Mouse (Mus musculus) lung, embryonic 14.5 days (tissue): ENCODE data around the gene Ndufa3. TPM values are rescaled to one million over a fixed set of nuclear protein-coding genes. Genes with fewer than 3 reads are reported as not detected.

Experiments
- ATAC-seq: fragments of 200-750 bp; cut with Nextera tagmentation; 2 replicates; pipeline ENCODE4 v1.8.0; 2017; ENCODE audit warnings: mild to moderate bottlenecking, moderate TSS enrichment, moderate library complexity; ENCODE audit not compliant: insufficient read depth
- DNase-seq: peaks from one replicate; pipeline ENCODE4 v3.0.0-alpha.2; 2015
- H3K27ac ChIP-seq: fragments of 300-500 bp; sonication (generic); 2 replicates; pipeline ENCODE4 v1.5.1; 2014; ENCODE audit warnings: low read depth, mild to moderate bottlenecking, moderate library complexity
- H3K27me3 ChIP-seq: fragments of 300-500 bp; sonication (generic); 2 replicates; pipeline ENCODE4 v1.6.1; 2014; ENCODE audit warnings: low read length, control low read depth; ENCODE audit not compliant: insufficient read depth
- H3K36me3 ChIP-seq: fragments of 300-500 bp; sonication (generic); 2 replicates; pipeline ENCODE4 v1.6.1; 2014; ENCODE audit warnings: control low read depth; ENCODE audit not compliant: insufficient read depth
- H3K4me1 ChIP-seq: fragments of 300-500 bp; sonication (generic); 2 replicates; pipeline ENCODE4 v1.6.1; 2014; ENCODE audit warnings: antibody characterized with exemption, control low read depth; ENCODE audit not compliant: insufficient read depth
- H3K4me2 ChIP-seq: fragments of 300-500 bp; sonication (generic); 2 replicates; pipeline ENCODE4 v1.6.1; 2014; ENCODE audit warnings: mild to moderate bottlenecking
- H3K4me3 ChIP-seq: fragments of 300-500 bp; sonication (generic); 2 replicates; pipeline ENCODE4 v1.5.1; 2014; ENCODE audit warnings: low read depth, low read length
- H3K9ac ChIP-seq: fragments of 300-500 bp; sonication (generic); 2 replicates; pipeline ENCODE4 v1.6.1; 2014
- H3K9me3 ChIP-seq: fragments of 300-500 bp; sonication (generic); 2 replicates; pipeline ENCODE4 v1.6.1; 2016; ENCODE audit warnings: low read depth, low read length, control low read depth
- CTCF ChIP-seq: IDR thresholded peaks from 2 replicates; pipeline ENCODE4 v1.5.1; 2016; ENCODE audit warnings: antibody characterized with exemption, low read depth
- WGBS: fragments of 180-500 bp; shearing (Covaris S2); extraction: QIAGEN DNeasy Blood & Tissue Kit; methylation state at CpG from one replicate; pipeline ENCODE4 v1.1.7; 2014; 5-methylcytosine and 5-hydroxymethylcytosine counted together
- polyA plus RNA-seq: library from polyadenylated mRNA; unstranded; fragments of >200 nt; fragmentation: Nextera tagmentation; extraction: Ambion mirVana; gene quantifications from 2 replicates; pipeline ENCODE4 v1.2.1, GENCODE M21; 2014

Ndufa3 gene
- polyA plus RNA-seq, 1 experiment from 2014 or later = 511 TPM

DNA sequence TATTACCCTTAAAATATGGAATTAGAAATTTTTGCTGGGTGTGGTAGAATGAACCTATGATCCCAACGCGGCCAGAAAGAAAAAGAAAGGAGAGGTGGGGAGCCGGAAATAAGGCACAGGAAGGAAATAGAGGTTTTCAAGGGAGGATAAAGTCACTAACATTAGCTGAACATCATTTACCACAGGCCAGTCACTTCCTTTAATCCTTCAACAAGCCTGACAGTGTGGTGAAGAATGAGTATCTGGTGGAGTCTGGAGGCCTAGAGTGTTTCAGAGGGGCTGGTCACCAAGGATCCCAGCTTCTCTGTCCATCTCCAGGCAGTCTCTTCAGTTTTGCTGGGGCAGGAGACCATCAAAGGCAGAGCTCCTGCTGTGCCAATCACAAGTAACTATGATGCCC lies 6.7 kb upstream of the Ndufa3 start:
- Histone ChIP-seq H3K4me2 (no peak overlapping the region), H3K9me3 (no peaks in the 10 kb centered on the region), H3K36me3 (no peaks in the 10 kb centered on the region), H3K4me1 (no peaks in the 10 kb centered on the region), H3K27me3 (no peaks in the 10 kb centered on the region), H3K4me3 (no peak overlapping the region), H3K9ac (no peak overlapping the region), H3K27ac (no peak overlapping the region)
- TF ChIP-seq CTCF = no peak
- no peak for ATAC-seq
- WGBS = 74% methylated on average over 3 of the region's 3 CpGs
- DNase-seq = no peak

DNA sequence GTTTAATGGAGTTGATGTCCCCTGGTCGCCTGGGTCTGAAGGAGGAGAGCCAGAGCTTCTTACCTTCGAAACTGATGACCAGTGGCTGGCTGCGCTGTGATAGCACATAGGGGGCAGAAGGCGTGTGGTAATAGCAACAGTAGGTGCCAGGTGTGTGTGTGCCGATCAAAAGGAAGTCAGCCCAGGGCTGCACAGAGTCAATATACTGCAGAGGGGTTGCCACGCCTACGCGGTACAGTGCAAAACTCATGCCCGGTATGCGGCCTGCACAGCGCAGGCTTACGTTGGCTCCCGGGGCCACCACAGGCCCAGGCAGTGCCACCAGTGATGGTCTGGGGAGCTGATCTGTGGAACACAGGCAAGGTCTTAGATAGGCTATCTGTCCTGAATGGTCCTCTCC lies 6.2 kb upstream of the Ndufa3 start:
- Histone ChIP-seq H3K9me3 (no peaks in the 10 kb centered on the region), H3K27me3 (no peaks in the 10 kb centered on the region), H3K27ac (no peak overlapping the region), H3K4me2 (no peak overlapping the region), H3K4me1 (no peaks in the 10 kb centered on the region), H3K4me3 (no peak overlapping the region), H3K36me3 (no peaks in the 10 kb centered on the region), H3K9ac (no peak overlapping the region)
- TF ChIP-seq CTCF = no peak
- 86% methylated on average over 13 of the region's 13 CpGs for WGBS
- ATAC-seq = no peak
- DNase-seq = no peak

DNA sequence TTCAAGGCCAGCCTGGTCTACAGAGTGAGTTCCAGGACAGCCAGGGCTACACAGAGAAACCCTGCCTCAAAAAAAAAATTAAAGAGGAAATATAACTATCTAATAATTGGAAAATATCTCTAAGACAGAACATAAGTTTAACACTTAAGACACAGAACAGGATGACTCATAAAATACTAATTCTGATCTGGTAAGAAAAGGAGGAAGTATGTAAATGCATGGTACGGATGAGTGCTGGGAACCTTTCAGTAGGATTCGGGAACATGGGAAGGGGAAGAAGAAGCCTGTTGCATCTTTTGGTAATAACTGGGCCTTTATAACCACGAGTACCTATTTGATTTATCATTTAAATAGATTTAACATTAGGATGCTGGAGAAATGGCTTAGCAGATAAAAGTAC lies 3.2 kb upstream of the Ndufa3 start:
- 71% methylated on average over 3 of the region's 3 CpGs for WGBS
- Histone ChIP-seq H3K4me3 (no peak overlapping the region), H3K4me2 (no peak overlapping the region), H3K4me1 (no peaks in the 10 kb centered on the region), H3K27me3 (no peaks in the 10 kb centered on the region), H3K27ac (no peak overlapping the region), H3K9me3 (no peaks in the 10 kb centered on the region), H3K9ac (no peak overlapping the region), H3K36me3 (no peaks in the 10 kb centered on the region)
- ATAC-seq (no peak), DNase-seq (no peak)
- TF ChIP-seq CTCF = no peak

DNA sequence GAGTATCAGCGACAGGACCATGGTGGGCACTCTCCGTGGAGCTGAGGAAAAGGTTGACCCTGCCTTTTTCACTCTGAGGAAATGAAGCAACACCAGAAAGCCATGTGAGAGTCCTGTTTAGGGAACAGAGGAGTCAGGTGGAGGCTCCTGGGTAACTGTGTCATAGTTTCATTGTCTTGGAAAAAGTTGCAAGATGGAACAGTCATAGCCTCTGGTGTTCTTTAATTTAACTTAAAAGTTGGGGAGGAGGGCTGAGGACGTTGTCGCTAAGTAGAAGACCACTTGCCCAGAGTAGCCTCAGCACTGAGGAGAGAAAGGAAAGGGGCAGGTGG lies 1.1 kb upstream of the Ndufa3 start, which contains the start of gene Oscar:
Gene Oscar (minus strand): TSS at position 101 of the 332 bp plus-strand sequence.
- Histone ChIP-seq H3K27me3 (no peaks in the 10 kb centered on the region), H3K27ac (no peak within 1 kb of the TSS), H3K4me2 (peak within 1 kb of the TSS; percentile 79), H3K9me3 (no peaks in the 10 kb centered on the region), H3K36me3 (peaks cover 13% of the 10 kb centered on the region; the same call in 1 of the 2 replicates), H3K4me3 (peak within 1 kb of the TSS; percentile 81; the same call in 1 of the 2 replicates), H3K4me1 (no peaks in the 10 kb centered on the region), H3K9ac (no peak within 1 kb of the TSS)
- ATAC-seq (no peak), DNase-seq (no peak)
- 77% methylated on average over 4 of the region's 4 CpGs for WGBS
- no peak for TF ChIP-seq CTCF

DNA sequence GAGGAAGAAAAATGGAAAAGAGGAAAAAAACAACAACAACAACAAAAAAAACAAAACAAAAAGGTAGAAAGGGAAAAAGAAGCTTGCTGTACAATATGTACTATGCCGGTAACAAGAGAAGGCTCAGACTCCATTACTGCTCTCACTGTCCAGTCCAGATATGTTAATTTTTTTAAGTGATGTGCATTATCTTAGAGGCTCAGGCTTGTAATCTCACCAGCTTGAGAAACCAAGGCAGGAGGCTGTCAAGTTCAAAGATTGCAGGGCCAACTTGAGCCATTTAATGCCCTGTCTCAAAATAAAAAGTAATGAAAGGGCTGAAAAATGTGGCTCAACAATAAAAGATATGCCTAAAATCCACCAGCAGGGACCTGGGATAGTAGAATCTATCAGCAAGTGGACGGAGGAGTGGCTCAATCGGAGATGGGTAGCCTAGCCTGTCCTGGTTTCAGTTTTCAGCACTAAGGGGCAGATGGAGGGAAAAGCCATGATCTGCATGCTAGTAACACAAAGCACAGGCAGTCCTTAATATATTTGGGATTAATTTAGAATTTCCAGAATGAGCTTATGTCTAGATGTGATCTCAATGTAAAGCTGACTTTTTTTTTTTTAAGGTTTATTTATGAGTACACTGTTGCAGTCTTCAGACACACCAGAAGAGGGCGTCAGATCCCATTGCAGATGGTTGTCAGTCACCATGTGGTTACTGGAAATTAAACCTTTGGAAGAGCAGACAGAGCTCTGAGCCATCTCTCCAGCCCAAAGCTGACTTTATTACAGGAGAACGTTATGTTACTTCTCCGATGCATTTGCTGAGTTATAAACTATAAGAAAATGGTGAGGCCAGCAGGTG lies 558 bp upstream of the Ndufa3 start:
- WGBS = 41% methylated on average over 6 of the region's 6 CpGs
- Histone ChIP-seq H3K27me3 (no peaks in the 10 kb centered on the region), H3K4me3 (peak overlapping the region; percentile 81), H3K4me1 (no peaks in the 10 kb centered on the region), H3K9ac (peak overlapping the region; percentile 77; the same call in 1 of the 2 replicates), H3K4me2 (peak overlapping the region; percentile 79), H3K36me3 (peaks cover 18% of the 10 kb centered on the region; the same call in 1 of the 2 replicates), H3K27ac (no peak overlapping the region), H3K9me3 (no peaks in the 10 kb centered on the region)
- ATAC-seq (peak; percentile 57), DNase-seq (no peak)
- TF ChIP-seq CTCF = peak; percentile 65

DNA sequence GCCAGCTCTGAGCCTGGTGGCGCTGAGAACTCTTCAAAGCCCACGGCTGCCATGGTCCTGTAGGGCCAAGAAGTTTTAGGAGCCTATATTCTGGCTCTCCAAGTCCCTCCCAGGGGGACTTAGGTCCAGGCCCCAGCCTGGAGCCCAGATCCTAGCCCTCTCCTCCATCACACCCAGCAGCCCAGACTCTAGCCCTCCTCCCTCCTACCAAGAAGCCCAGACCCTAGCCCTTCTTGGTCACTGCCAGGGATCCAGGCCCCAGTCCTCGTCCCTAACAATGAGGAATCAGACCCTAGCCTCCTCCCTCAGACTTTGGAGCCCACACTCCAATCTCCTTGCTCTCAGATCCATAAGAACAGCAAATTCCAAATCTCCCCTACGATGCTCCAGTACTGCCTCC lies 11.9 kb downstream of the Ndufa3 start:
- H3K9me3 ChIP-seq = no peaks in the 10 kb centered on the region
- H3K36me3 ChIP-seq = peaks cover 48% of the 10 kb centered on the region
- H3K9ac ChIP-seq = peak overlapping the region; percentile 84
- ATAC-seq (peak; percentile 30; the same call in 1 of the 2 replicates), DNase-seq (no peak)
- H3K27ac ChIP-seq = no peak overlapping the region
- 28% methylated on average over 4 of the region's 4 CpGs for whole genome bisulfite sequencing
- peak overlapping the region; percentile 97 for H3K4me2 ChIP-seq
- no peak for TF ChIP-seq CTCF
- no peaks in the 10 kb centered on the region for H3K27me3 ChIP-seq
- 0 out of 2 replicates have a peak, but pooled peaks cover 6% of the 10 kb centered on the region for H3K4me1 ChIP-seq
- H3K4me3 ChIP-seq = peak overlapping the region; percentile 67
